Mouse (Mus musculus) forebrain, embryonic 14.5 days (tissue): ENCODE measurements at regions not wholly inside any gene's neighbourhood (a gene's known extent, or its start where the extent isn't known, plus 50 kb on each side); places are given as distances from the start of the nearest gene placed in this dataset.

Experiments used
- ATAC-seq: fragments of 200-750 bp; cut with Nextera tagmentation; 2 replicates; pipeline ENCODE4 v1.8.0; 2017; ENCODE audit warnings: mild to moderate bottlenecking, moderate library complexity
- DNase-seq: peaks from one replicate; pipeline ENCODE4 v3.0.0-alpha.2; 2015; ENCODE audit warnings: low spot score
- H3K27ac ChIP-seq: fragments of 300-500 bp; sonication (generic); 2 replicates; pipeline ENCODE4 v1.5.1; 2014; ENCODE audit warnings: low read depth, mild to moderate bottlenecking, control low read depth, low read length, moderate library complexity
- H3K27me3 ChIP-seq: fragments of 300-500 bp; sonication (generic); replicated peaks from 2 replicates; pipeline ENCODE4 v1.6.1; 2014; ENCODE audit warnings: low read length, control low read depth, mixed read lengths; ENCODE audit not compliant: control insufficient read depth, insufficient read depth
- H3K36me3 ChIP-seq: fragments of 300-500 bp; sonication (generic); 2 replicates; pipeline ENCODE4 v1.6.1; 2014; ENCODE audit warnings: low read length, control low read depth; ENCODE audit not compliant: control insufficient read depth, insufficient read depth
- H3K4me1 ChIP-seq: fragments of 300-500 bp; sonication (generic); 2 replicates; pipeline ENCODE4 v1.6.1; 2014; ENCODE audit warnings: antibody characterized with exemption, low read length, control low read depth; ENCODE audit not compliant: control insufficient read depth, insufficient read depth
- H3K4me2 ChIP-seq: fragments of 300-500 bp; sonication (generic); 2 replicates; pipeline ENCODE4 v1.6.1; 2014; ENCODE audit warnings: mild to moderate bottlenecking, control low read depth, low read length
- H3K4me3 ChIP-seq: fragments of 300-500 bp; sonication (generic); 2 replicates; pipeline ENCODE4 v1.5.1; 2014; ENCODE audit warnings: low read depth, low read length, control low read depth
- H3K9ac ChIP-seq: fragments of 300-500 bp; sonication (generic); 2 replicates; pipeline ENCODE4 v1.6.1; 2014; ENCODE audit warnings: mild to moderate bottlenecking, low read length, control low read depth, moderate library complexity
- H3K9me3 ChIP-seq: fragments of 300-500 bp; sonication (generic); replicated peaks from 2 replicates; pipeline ENCODE4 v1.6.1; 2016; ENCODE audit warnings: low read length, control low read depth, mixed read lengths; ENCODE audit not compliant: control insufficient read depth
- WGBS: fragments of 180-500 bp; shearing (Covaris S2); extraction: QIAGEN DNeasy Blood & Tissue Kit; methylation state at CpG from one replicate; pipeline ENCODE4 v1.1.7; 2014; 5-methylcytosine and 5-hydroxymethylcytosine counted together

- Histone ChIP-seq H3K27ac (no peak overlapping the region), H3K9ac (no peak overlapping the region), H3K4me3 (no peak overlapping the region), H3K36me3 (no peaks in the 10 kb centered on the region), H3K9me3 (no peaks in the 10 kb centered on the region), H3K27me3 (no peaks in the 10 kb centered on the region), H3K4me2 (no peak overlapping the region), H3K4me1 (no peaks in the 10 kb centered on the region)
- DNase-seq (no peak), ATAC-seq (no peak)
- WGBS: 84% methylated on average over 2 of the region's 2 CpGs
Measured at GRCm38 (mm10) chr8:80328676-80329075, 164.9 kb upstream of the Gypa start.

GRCm38 (mm10) chr8:80325859-80326258 lies 167.7 kb upstream of the Gypa start:
- H3K4me2 ChIP-seq: no peak overlapping the region
- H3K9me3 ChIP-seq: no peaks in the 10 kb centered on the region
- no peaks in the 10 kb centered on the region for H3K27me3 ChIP-seq
- no peak for DNase-seq
- 91% methylated on average over 3 of the region's 3 CpGs for WGBS
- H3K36me3 ChIP-seq: no peaks in the 10 kb centered on the region
- H3K9ac ChIP-seq: no peak overlapping the region
- H3K4me3 ChIP-seq: no peak overlapping the region
- H3K27ac ChIP-seq: no peak overlapping the region
- no peak for ATAC-seq
- no peaks in the 10 kb centered on the region for H3K4me1 ChIP-seq

GRCm38 (mm10) chr8:80325132-80325531 lies 168.4 kb upstream of the Gypa start:
- 29% methylated on average over 4 of the region's 4 CpGs for whole genome bisulfite sequencing
- peak; percentile 31 for DNase-seq
- Histone ChIP-seq H3K36me3 (no peaks in the 10 kb centered on the region), H3K9me3 (no peaks in the 10 kb centered on the region), H3K27ac (no peak overlapping the region), H3K9ac (no peak overlapping the region), H3K27me3 (no peaks in the 10 kb centered on the region), H3K4me1 (no peaks in the 10 kb centered on the region), H3K4me3 (no peak overlapping the region), H3K4me2 (no peak overlapping the region)
- peak; percentile 23; the same call in 1 of the 2 replicates for ATAC-seq

GRCm38 (mm10) chr8:80318231-80318870 lies 175.2 kb upstream of the Gypa start:
- no peak overlapping the region for H3K4me2 ChIP-seq
- WGBS: 42% methylated on average over 6 of the region's 6 CpGs
- H3K27ac ChIP-seq: no peak overlapping the region
- ATAC-seq (no peak), DNase-seq (no peak)
- peaks cover 9% of the 10 kb centered on the region for H3K4me1 ChIP-seq
- H3K27me3 ChIP-seq: no peaks in the 10 kb centered on the region
- no peaks in the 10 kb centered on the region for H3K9me3 ChIP-seq
- H3K9ac ChIP-seq: no peak overlapping the region
- H3K4me3 ChIP-seq: no peak overlapping the region
- H3K36me3 ChIP-seq: no peaks in the 10 kb centered on the region

- H3K9me3 ChIP-seq: no peaks in the 10 kb centered on the region
- peak overlapping the region; percentile 21 for H3K4me3 ChIP-seq
- ATAC-seq: peak; percentile 89
- no peak overlapping the region; the same call in 1 of the 2 replicates for H3K27ac ChIP-seq
- H3K27me3 ChIP-seq: no peaks in the 10 kb centered on the region
- peak overlapping the region; percentile 51 for H3K4me2 ChIP-seq
- no peaks in the 10 kb centered on the region for H3K36me3 ChIP-seq
- 2% methylated on average over 13 of the region's 13 CpGs for WGBS
- DNase-seq: peak; percentile 85
- H3K4me1 ChIP-seq: peaks cover 9% of the 10 kb centered on the region
- peak overlapping the region; percentile 48; the same call in 1 of the 2 replicates for H3K9ac ChIP-seq
Measured at GRCm38 (mm10) chr8:80315371-80315770, 178.2 kb upstream of the Gypa start.

GRCm38 (mm10) chr8:80314826-80315225 lies 178.8 kb upstream of the Gypa start:
- 2% methylated on average over 7 of the region's 7 CpGs for WGBS
- Histone ChIP-seq H3K4me3 (0 out of 2 replicates have a peak overlapping the region, but pooled peaks have one; percentile 21), H3K4me1 (peaks cover 9% of the 10 kb centered on the region), H3K27ac (no peak overlapping the region), H3K4me2 (peak overlapping the region; percentile 51), H3K27me3 (no peaks in the 10 kb centered on the region), H3K9ac (peak overlapping the region; percentile 9; the same call in 1 of the 2 replicates), H3K9me3 (no peaks in the 10 kb centered on the region), H3K36me3 (no peaks in the 10 kb centered on the region)
- ATAC-seq (peak; percentile 85), DNase-seq (peak; percentile 81)

GRCm38 (mm10) chr8:80313883-80314635 lies 179.5 kb upstream of the Gypa start:
- Histone ChIP-seq H3K27me3 (no peaks in the 10 kb centered on the region), H3K27ac (no peak overlapping the region), H3K4me2 (peak overlapping the region; percentile 51; the same call in 1 of the 2 replicates), H3K9ac (no peak overlapping the region), H3K36me3 (no peaks in the 10 kb centered on the region), H3K4me1 (peaks cover 9% of the 10 kb centered on the region), H3K9me3 (no peaks in the 10 kb centered on the region), H3K4me3 (no peak overlapping the region)
- 44% methylated on average over 12 of the region's 12 CpGs for WGBS
- 0 out of 2 replicates have a peak, but pooled peaks have one; percentile 32 for ATAC-seq
- no peak for DNase-seq

GRCm38 (mm10) chr8:80307761-80308160 lies 185.8 kb upstream of the Gypa start:
- 74% methylated on average over 4 of the region's 4 CpGs for WGBS
- no peaks in the 10 kb centered on the region for H3K36me3 ChIP-seq
- no peaks in the 10 kb centered on the region for H3K9me3 ChIP-seq
- no peak overlapping the region for H3K4me3 ChIP-seq
- ATAC-seq (no peak), DNase-seq (no peak)
- H3K4me2 ChIP-seq: no peak overlapping the region
- no peaks in the 10 kb centered on the region for H3K4me1 ChIP-seq
- H3K9ac ChIP-seq: no peak overlapping the region
- no peak overlapping the region for H3K27ac ChIP-seq
- no peaks in the 10 kb centered on the region for H3K27me3 ChIP-seq

- no peak for DNase-seq
- ATAC-seq: no peak
- 72% methylated on average over 5 of the region's 5 CpGs for WGBS
Measured at GRCm38 (mm10) chr8:80298596-80298995, 195.0 kb upstream of the Gypa start.

More at GRCm38 (mm10) chr8:80298596-80298995, 195.0 kb upstream of the Gypa start:
- no peaks in the 10 kb centered on the region for H3K9me3 ChIP-seq
- no peaks in the 10 kb centered on the region for H3K27me3 ChIP-seq
- H3K4me3 ChIP-seq: no peak overlapping the region
- no peak overlapping the region for H3K4me2 ChIP-seq
- no peaks in the 10 kb centered on the region for H3K36me3 ChIP-seq
- H3K27ac ChIP-seq: no peak overlapping the region
- no peak overlapping the region for H3K9ac ChIP-seq
- H3K4me1 ChIP-seq: no peaks in the 10 kb centered on the region
